12 mouse cellular contexts compared by ENCODE assay signal in genomic region chr7:120980041-120980440, GRCm38 (mm10). TPM values are rescaled to one million over a fixed set of nuclear protein-coding genes. Genes with fewer than 3 reads are reported as not detected.
A peak's percentile ranks its signal among the peaks of the same experiment; 100 is the strongest.
DNase-seq lines count a peak whose midpoint lies in the region; ATAC-seq and TF ChIP-seq lines count a peak whose summit lies in the region.
"Had no signal": no experiment of that assay in that cellular context is flagged by ENCODE, and none has a peak within 500 bp of the region (broad histone marks: within the 10 kb centered on the region; RNA-seq: fewer than 3 reads in every experiment).

No protein-coding gene starts in this region.

- H3K4me3 ChIP-seq in limb, embryonic 12.5 days (replicated peaks), result no peak overlapping the region
- no peak overlapping the region for H3K4me3 ChIP-seq in limb, embryonic 10.5 days
- H3K4me3 ChIP-seq in embryonic facial prominence, embryonic 12.5 days, result no peak overlapping the region
- no peak overlapping the region for H3K4me3 ChIP-seq in hindbrain, postnatal 0 days (ENCODE audit: low read length)
- 0 out of 2 replicates have a peak overlapping the region, but pooled peaks have one; percentile 98 for H3K4me3 ChIP-seq in midbrain, embryonic 15.5 days

- no peaks in the 10 kb centered on the region for H3K9me3 ChIP-seq in limb, embryonic 12.5 days
- H3K9me3 ChIP-seq in limb, embryonic 10.5 days (replicated peaks), result no peaks in the 10 kb centered on the region
- H3K9me3 ChIP-seq in embryonic facial prominence, embryonic 12.5 days, result no peaks in the 10 kb centered on the region
- H3K9me3 ChIP-seq in hindbrain, postnatal 0 days (ENCODE audit: low read length), result no peaks in the 10 kb centered on the region
- no peaks in the 10 kb centered on the region for H3K9me3 ChIP-seq in midbrain, embryonic 15.5 days

- H3K4me2 ChIP-seq in limb, embryonic 12.5 days, result peak overlapping the region; percentile 80
- H3K4me2 ChIP-seq in embryonic facial prominence, embryonic 12.5 days (replicated peaks), result peak overlapping the region; percentile 15; the same call in 1 of the 2 replicates
- H3K4me2 ChIP-seq in hindbrain, postnatal 0 days (ENCODE audit: low read depth, low read length), result peak overlapping the region; percentile 90; the same call in 1 of the 2 replicates
- peak overlapping the region; percentile 87 for H3K4me2 ChIP-seq in midbrain, embryonic 15.5 days

- no peak overlapping the region for H3K9ac ChIP-seq in limb, embryonic 12.5 days (replicated peaks)
- H3K9ac ChIP-seq in embryonic facial prominence, embryonic 12.5 days, result no peak overlapping the region
- H3K9ac ChIP-seq in hindbrain, postnatal 0 days (replicated peaks; ENCODE audit: low read length), result no peak overlapping the region
- H3K9ac ChIP-seq in midbrain, embryonic 15.5 days, result no peak overlapping the region

- no peak overlapping the region for H3K27ac ChIP-seq in limb, embryonic 12.5 days
- no peak overlapping the region for H3K27ac ChIP-seq in limb, embryonic 10.5 days
- no peak overlapping the region for H3K27ac ChIP-seq in embryonic facial prominence, embryonic 12.5 days
- no peak overlapping the region for H3K27ac ChIP-seq in hindbrain, postnatal 0 days
- no peak overlapping the region for H3K27ac ChIP-seq in midbrain, embryonic 15.5 days

- TF ChIP-seq CTCF in hindbrain, postnatal 0 days (IDR thresholded peaks at IDR 0.05; ENCODE audit: low read depth), result no peak

- H3K36me3 ChIP-seq in limb, embryonic 12.5 days, result no peaks in the 10 kb centered on the region
- 0 out of 2 replicates have a peak, but pooled peaks cover 3% of the 10 kb centered on the region for H3K36me3 ChIP-seq in limb, embryonic 10.5 days
- H3K36me3 ChIP-seq in embryonic facial prominence, embryonic 12.5 days, result no peaks in the 10 kb centered on the region
- H3K36me3 ChIP-seq in hindbrain, postnatal 0 days (ENCODE audit: insufficient read depth, low read length), result no peaks in the 10 kb centered on the region
- no peaks in the 10 kb centered on the region for H3K36me3 ChIP-seq in midbrain, embryonic 15.5 days (replicated peaks)

- H3K27me3 ChIP-seq in limb, embryonic 12.5 days, result no peaks in the 10 kb centered on the region
- H3K27me3 ChIP-seq in limb, embryonic 10.5 days (ENCODE audit: low read depth, poor library complexity, severe bottlenecking), result 0 out of 2 replicates have a peak, but pooled peaks cover 5% of the 10 kb centered on the region
- H3K27me3 ChIP-seq in embryonic facial prominence, embryonic 12.5 days, result no peaks in the 10 kb centered on the region
- H3K27me3 ChIP-seq in hindbrain, postnatal 0 days (ENCODE audit: insufficient read depth, low read length), result no peaks in the 10 kb centered on the region
- H3K27me3 ChIP-seq in midbrain, embryonic 15.5 days (replicated peaks), result no peaks in the 10 kb centered on the region

- DNase-seq in limb, embryonic 10.5 days (ENCODE audit: low spot score), result no peak
- DNase-seq in hindbrain, postnatal 0 days (ENCODE audit: low spot score), result no peak
- no peak for DNase-seq in adrenal gland, postnatal 4 days (ENCODE audit: low spot score in 2 of 2)
- no peak for DNase-seq in right cerebral cortex, postnatal 25 days
- DNase-seq in adrenal gland, adult 18-20 months (ENCODE audit: low spot score in 2 of 2), result no peak
- DNase-seq: cerebellum, adult 9-10 months; lung, adult 2 months; right cerebral cortex, postnatal 4 days had no signal

- no peak for ATAC-seq in limb, embryonic 12.5 days (ENCODE audit: insufficient number of reproducible peaks, insufficient read depth, low FRiP score, low TSS enrichment, low read depth)
- no peak for ATAC-seq in embryonic facial prominence, embryonic 12.5 days (ENCODE audit: insufficient number of reproducible peaks, insufficient read depth, low FRiP score, low TSS enrichment)
- ATAC-seq in hindbrain, postnatal 0 days, result no peak
- no peak for ATAC-seq in midbrain, embryonic 15.5 days (replicated peaks)

- WGBS in limb, embryonic 12.5 days, result 86% methylated on average over 4 of the region's 4 CpGs
- 82% methylated on average over 4 of the region's 4 CpGs for WGBS in limb, embryonic 10.5 days
- 92% methylated on average over 4 of the region's 4 CpGs for WGBS in embryonic facial prominence, embryonic 12.5 days
- WGBS in hindbrain, postnatal 0 days, result 87% methylated on average over 4 of the region's 4 CpGs
- 91% methylated on average over 4 of the region's 4 CpGs for WGBS in midbrain, embryonic 15.5 days

- H3K4me1 ChIP-seq in limb, embryonic 12.5 days (replicated peaks), result peaks cover 18% of the 10 kb centered on the region
- H3K4me1 ChIP-seq in limb, embryonic 10.5 days, result peaks cover 19% of the 10 kb centered on the region
- peaks cover 7% of the 10 kb centered on the region; the same call in 1 of the 2 replicates for H3K4me1 ChIP-seq in embryonic facial prominence, embryonic 12.5 days
- peaks cover 5% of the 10 kb centered on the region; the same call in 1 of the 2 replicates for H3K4me1 ChIP-seq in hindbrain, postnatal 0 days (ENCODE audit: insufficient read depth, low read length)
- peaks cover 26% of the 10 kb centered on the region for H3K4me1 ChIP-seq in midbrain, embryonic 15.5 days

RNA-seq across cellular contexts. Expression of gene Cdr2, which starts 2.1 kb away (rescaled TPM):
- polyA plus RNA-seq in limb, embryonic 12.5 days (2016; fragmentation: Nextera tagmentation; extraction: Ambion mirVana), result 15.8 and 16.0 TPM in 2 replicates
- polyA plus RNA-seq in limb, embryonic 10.5 days (2016; fragmentation: Nextera tagmentation; extraction: Ambion mirVana), result 11.5 and 12.8 TPM in 2 replicates
- polyA plus RNA-seq in embryonic facial prominence, embryonic 12.5 days (2016; fragmentation: Nextera tagmentation; extraction: Ambion mirVana), result 13.8 and 14.3 TPM in 2 replicates
- 23.9 and 24.6 TPM in 2 replicates for total RNA-seq in hindbrain, postnatal 0 days (2014; rRNA removed)
- polyA plus RNA-seq in hindbrain, postnatal 0 days (2015; fragmentation: Nextera tagmentation; extraction: Ambion mirVana), result 9.2 and 11.2 TPM in 2 replicates
- polyA plus RNA-seq in midbrain, embryonic 15.5 days (2015; fragmentation: Nextera tagmentation; extraction: Ambion mirVana), result 14.7 and 15.0 TPM in 2 replicates
- total RNA-seq in adrenal gland, postnatal 4 days (2021), result 10 to 100 TPM; 11.9 to 18.0 TPM
- total RNA-seq in adrenal gland, adult 18-20 months (2021), result 10 to 100 TPM in 1 of 2 experiments, 1 to 10 TPM in 1; 8.6 to 19.6 TPM

RNA-seq across cellular contexts. Expression of gene Mfsd13b, which starts 2.3 kb away (rescaled TPM):
- 0.12 and 0.18 TPM in 2 replicates for polyA plus RNA-seq in limb, embryonic 12.5 days (2016; fragmentation: Nextera tagmentation; extraction: Ambion mirVana)
- 0.13 and 0.20 TPM in 2 replicates for polyA plus RNA-seq in limb, embryonic 10.5 days (2016; fragmentation: Nextera tagmentation; extraction: Ambion mirVana)
- polyA plus RNA-seq in embryonic facial prominence, embryonic 12.5 days (2016; fragmentation: Nextera tagmentation; extraction: Ambion mirVana), result 0.45 TPM in 1 of 2 replicates, not detected in the other
- 0.58 and 1.3 TPM in 2 replicates for total RNA-seq in hindbrain, postnatal 0 days (2014; rRNA removed)
- polyA plus RNA-seq in hindbrain, postnatal 0 days (2015; fragmentation: Nextera tagmentation; extraction: Ambion mirVana), result 0.19 and 0.21 TPM in 2 replicates
- 0.18 and 0.49 TPM in 2 replicates for polyA plus RNA-seq in midbrain, embryonic 15.5 days (2015; fragmentation: Nextera tagmentation; extraction: Ambion mirVana)
- not detected for total RNA-seq in adrenal gland, postnatal 4 days (2021)
- total RNA-seq in adrenal gland, adult 18-20 months (2021), result not detected
- total RNA-seq: hematopoietic stem cell, adult 5-6 weeks had no signal

RNA-seq across cellular contexts. Expression of gene Mettl9, which starts 54.2 kb away (rescaled TPM):
- polyA plus RNA-seq in limb, embryonic 12.5 days (2016; fragmentation: Nextera tagmentation; extraction: Ambion mirVana), result 309 and 334 TPM in 2 replicates
- polyA plus RNA-seq in limb, embryonic 10.5 days (2016; fragmentation: Nextera tagmentation; extraction: Ambion mirVana), result 205 and 223 TPM in 2 replicates
- 211 and 228 TPM in 2 replicates for polyA plus RNA-seq in embryonic facial prominence, embryonic 12.5 days (2016; fragmentation: Nextera tagmentation; extraction: Ambion mirVana)
- total RNA-seq in hindbrain, postnatal 0 days (2014; rRNA removed), result 53.4 and 62.1 TPM in 2 replicates
- 153 and 155 TPM in 2 replicates for polyA plus RNA-seq in hindbrain, postnatal 0 days (2015; fragmentation: Nextera tagmentation; extraction: Ambion mirVana)
- polyA plus RNA-seq in midbrain, embryonic 15.5 days (2015; fragmentation: Nextera tagmentation; extraction: Ambion mirVana), result 184 and 186 TPM in 2 replicates
- 100 to 1,000 TPM; 134 to 136 TPM for total RNA-seq in adrenal gland, postnatal 4 days (2021)
- total RNA-seq in adrenal gland, adult 18-20 months (2021), result 100 to 1,000 TPM in 1 of 2 experiments, 10 to 100 TPM in 1; 93.2 to 111 TPM

Comparison
In these comparisons a context has a peak if more than half of its experiments do, and no peak if none do; other contexts are left out.
1. H3K4me2 ChIP-seq: peak in every context shown above with its lines; median percentile 90 in hindbrain, postnatal 0 days; 87 in midbrain, embryonic 15.5 days; 80 in limb, embryonic 12.5 days; 15 in embryonic facial prominence, embryonic 12.5 days.